In genomic region chr12:74316344-74316973, GRCm38 (mm10) we compare ENCODE assay signal across 8 mouse cellular contexts. TPM values are rescaled to one million over a fixed set of nuclear protein-coding genes. Genes with fewer than 3 reads are reported as not detected.
A peak's percentile ranks its signal among the peaks of the same experiment; 100 is the strongest.
DNase-seq lines count a peak whose midpoint lies in the region; ATAC-seq lines count a peak whose summit lies in the region.

Gene Gm11042 (minus strand): TSS chr12:74316394.

- H3K36me3 ChIP-seq in kidney, embryonic 14.5 days (ENCODE audit: control insufficient read depth, insufficient read depth, low read length) = no peaks in the 10 kb centered on the region
- no peaks in the 10 kb centered on the region for H3K36me3 ChIP-seq in forebrain, embryonic 15.5 days
- no peaks in the 10 kb centered on the region for H3K36me3 ChIP-seq in limb, embryonic 12.5 days

- peak within 1 kb of the TSS; percentile 55; the same call in 1 of the 2 replicates for H3K27ac ChIP-seq in kidney, embryonic 14.5 days (ENCODE audit: low read depth, low read length)
- H3K27ac ChIP-seq in forebrain, embryonic 15.5 days (replicated peaks) = peak within 1 kb of the TSS; percentile 85
- H3K27ac ChIP-seq in limb, embryonic 12.5 days = peak within 1 kb of the TSS; percentile 51

- H3K4me3 ChIP-seq in kidney, embryonic 14.5 days (ENCODE audit: low read length) = peak within 1 kb of the TSS; percentile 52
- H3K4me3 ChIP-seq in forebrain, embryonic 15.5 days = peak within 1 kb of the TSS; percentile 42
- peak within 1 kb of the TSS; percentile 45 for H3K4me3 ChIP-seq in limb, embryonic 12.5 days (replicated peaks)

- no peaks in the 10 kb centered on the region for H3K27me3 ChIP-seq in kidney, embryonic 14.5 days (ENCODE audit: control insufficient read depth, insufficient read depth, low read length)
- H3K27me3 ChIP-seq in forebrain, embryonic 15.5 days = no peaks in the 10 kb centered on the region
- no peaks in the 10 kb centered on the region for H3K27me3 ChIP-seq in limb, embryonic 12.5 days

- peak within 1 kb of the TSS; percentile 63; the same call in 1 of the 2 replicates for H3K9ac ChIP-seq in kidney, embryonic 14.5 days (ENCODE audit: low read depth, low read length)
- H3K9ac ChIP-seq in forebrain, embryonic 15.5 days (replicated peaks) = peak within 1 kb of the TSS; percentile 61
- H3K9ac ChIP-seq in limb, embryonic 12.5 days (replicated peaks) = peak within 1 kb of the TSS; percentile 60

- peak; percentile 70 for ATAC-seq in kidney, embryonic 14.5 days (ENCODE audit: low FRiP score, low TSS enrichment)
- peak; percentile 82 for ATAC-seq in forebrain, embryonic 15.5 days (replicated peaks)
- 0 out of 2 replicates have a peak, but pooled peaks have one; percentile 38 for ATAC-seq in limb, embryonic 12.5 days (ENCODE audit: insufficient number of reproducible peaks, insufficient read depth, low FRiP score, low TSS enrichment, low read depth)

- no peaks in the 10 kb centered on the region for H3K4me1 ChIP-seq in kidney, embryonic 14.5 days (ENCODE audit: control insufficient read depth, insufficient read depth, low read length)
- 0 out of 2 replicates have a peak, but pooled peaks cover 3% of the 10 kb centered on the region for H3K4me1 ChIP-seq in forebrain, embryonic 15.5 days
- no peaks in the 10 kb centered on the region for H3K4me1 ChIP-seq in limb, embryonic 12.5 days (replicated peaks)

- 34% methylated on average over 14 of the region's 18 CpGs for WGBS in kidney, embryonic 14.5 days
- WGBS in forebrain, embryonic 15.5 days = 19% methylated on average over 18 of the region's 18 CpGs
- 31% methylated on average over 18 of the region's 18 CpGs for WGBS in limb, embryonic 12.5 days

- H3K9me3 ChIP-seq in kidney, embryonic 14.5 days (ENCODE audit: control insufficient read depth, low read length) = no peaks in the 10 kb centered on the region
- H3K9me3 ChIP-seq in forebrain, embryonic 15.5 days = no peaks in the 10 kb centered on the region
- H3K9me3 ChIP-seq in limb, embryonic 12.5 days = no peaks in the 10 kb centered on the region

- no peak for DNase-seq in kidney, adult 11 months
- DNase-seq in brain, embryonic 18.5 days (ENCODE audit: low read depth, low spot score) = peak; percentile 36
- DNase-seq in retina, postnatal 1 day = peak; percentile 85
- no peak for DNase-seq in spleen, adult 18-20 months
- DNase-seq in gastrocnemius, adult 8-10 months (ENCODE audit: low spot score in 2 of 2) = no peak

- peak within 1 kb of the TSS; percentile 52 for H3K4me2 ChIP-seq in kidney, embryonic 14.5 days (replicated peaks; ENCODE audit: low read depth, low read length)
- peak within 1 kb of the TSS; percentile 58 for H3K4me2 ChIP-seq in forebrain, embryonic 15.5 days (replicated peaks)
- peak within 1 kb of the TSS; percentile 71 for H3K4me2 ChIP-seq in limb, embryonic 12.5 days

RNA-seq across cellular contexts. Expression of gene Gm11042, which starts in this region (rescaled TPM):
- not detected in 2 replicates for polyA plus RNA-seq in kidney, embryonic 14.5 days (2014; fragmentation: Nextera tagmentation; extraction: Ambion mirVana)
- polyA plus RNA-seq in forebrain, embryonic 15.5 days (2015; fragmentation: Nextera tagmentation; extraction: Ambion mirVana) = not detected in 2 replicates
- polyA plus RNA-seq in limb, embryonic 12.5 days (2016; fragmentation: Nextera tagmentation; extraction: Ambion mirVana) = not detected in 2 replicates
- not detected for total RNA-seq in gastrocnemius, adult 8-10 months (2022)

Comparison
In these comparisons a context has a peak if more than half of its experiments do, and no peak if none do; other contexts are left out.
1. Peak in ATAC-seq, H3K4me3 ChIP-seq, H3K27ac ChIP-seq, H3K9ac ChIP-seq and H3K4me2 ChIP-seq in kidney, embryonic 14.5 days; RNA of the gene not detected or under 1 TPM.
2. Peak in ATAC-seq, H3K4me3 ChIP-seq, H3K27ac ChIP-seq, H3K9ac ChIP-seq and H3K4me2 ChIP-seq in forebrain, embryonic 15.5 days; RNA of the gene not detected or under 1 TPM.
3. Peak in ATAC-seq, H3K4me3 ChIP-seq, H3K27ac ChIP-seq, H3K9ac ChIP-seq and H3K4me2 ChIP-seq in limb, embryonic 12.5 days; RNA of the gene not detected or under 1 TPM.
4. DNase-seq: peak in brain, embryonic 18.5 days (single experiment) and retina, postnatal 1 day (single experiment); none in kidney, adult 11 months (single experiment), spleen, adult 18-20 months (0 of 2) and gastrocnemius, adult 8-10 months (0 of 2).
5. Peak in every context shown above with its lines, with median percentiles within 50 percentile points of each other: ATAC-seq, H3K27ac ChIP-seq, H3K4me2 ChIP-seq, H3K4me3 ChIP-seq and H3K9ac ChIP-seq.